Mouse (Mus musculus) retina, postnatal 7 days (tissue): Measurements from ENCODE around the gene Kyat1.
"Not testable (repeated sequence)": the region's sequence is repeated elsewhere in the genome, so short reads cannot be mapped to it uniquely, and the experiment has no call there.

ENCODE experiments used
- DNase-seq: peaks from one replicate; pipeline ENCODE4 v3.0.0-alpha.2; 2012; ENCODE audit warnings: low read depth, low spot score

The Kyat1 gene

GRCm38 (mm10) chr2:30173541-30174240 lies 32.0 kb downstream of the Kyat1 start:
- no peak for DNase-seq

GRCm38 (mm10) chr2:30171997-30172382 lies 33.7 kb downstream of the Kyat1 start:
- no peak for DNase-seq

DNA sequence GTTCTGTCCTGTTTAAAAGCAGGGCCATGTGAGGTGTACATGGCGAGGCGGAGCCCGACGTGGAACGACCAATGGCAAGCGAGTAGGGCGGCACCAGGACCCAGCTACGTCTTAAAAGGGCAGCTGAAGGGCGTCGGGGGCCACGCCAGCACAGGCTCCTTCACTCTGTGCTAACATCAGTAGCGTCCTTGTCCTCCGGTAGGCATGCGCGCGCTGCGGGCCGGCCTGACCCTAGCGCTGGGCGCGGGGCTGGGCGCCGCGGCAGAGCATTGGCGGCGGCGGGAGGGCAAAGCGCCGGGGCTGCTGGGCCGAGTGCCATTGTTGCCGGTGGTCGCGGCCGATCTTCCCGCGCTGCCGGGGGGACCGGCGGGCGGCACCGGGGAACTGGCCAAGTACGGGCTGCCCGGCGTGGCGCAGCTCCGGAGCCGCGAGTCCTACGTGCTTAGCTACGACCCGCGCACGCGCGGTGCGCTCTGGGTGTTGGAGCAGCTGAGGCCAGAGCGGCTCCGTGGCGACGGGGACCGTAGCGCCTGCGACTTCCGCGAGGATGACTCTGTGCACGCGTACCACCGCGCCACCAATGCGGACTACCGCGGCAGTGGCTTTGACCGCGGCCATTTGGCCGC lies 34.2 kb downstream of the Kyat1 start, which contains the start of gene Endog:
Gene Endog, plus strand, starts transcription at position 123 of the 626 bp plus-strand sequence.
- peak; percentile 70 for DNase-seq

- peak; percentile 3 for DNase-seq
Observed at GRCm38 (mm10) chr2:30166677-30167076, 39.0 kb downstream of the Kyat1 start.

DNA sequence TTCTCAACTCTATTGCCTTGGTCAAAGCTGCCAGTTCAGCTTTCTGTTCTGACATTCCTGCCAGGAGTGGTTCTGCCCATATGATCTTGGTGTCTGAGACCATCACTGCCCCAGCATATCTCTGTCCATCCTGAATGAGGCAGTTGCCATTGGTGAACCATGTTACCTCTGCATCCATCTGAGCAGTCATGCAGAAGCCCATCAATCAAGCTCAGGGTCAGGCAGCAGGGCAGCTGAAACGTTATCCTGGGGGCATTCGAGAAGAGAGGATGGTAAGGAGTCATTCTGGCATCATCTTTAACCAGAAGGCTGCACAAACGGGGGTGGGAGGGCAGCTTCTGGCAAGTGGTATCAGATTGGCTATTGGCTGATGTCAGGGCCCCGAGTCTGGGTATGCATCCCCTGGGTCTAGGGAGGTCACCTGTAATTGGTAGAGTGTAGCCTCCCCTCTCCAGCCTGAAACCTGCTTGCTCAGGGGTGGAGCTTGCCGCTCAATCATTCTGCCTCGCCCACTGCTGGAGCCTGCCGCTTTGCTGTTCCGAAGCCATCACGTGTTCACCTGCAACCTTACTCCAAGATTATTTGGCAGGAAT lies 41.2 kb downstream of the Kyat1 start:
- no peak for DNase-seq

DNA sequence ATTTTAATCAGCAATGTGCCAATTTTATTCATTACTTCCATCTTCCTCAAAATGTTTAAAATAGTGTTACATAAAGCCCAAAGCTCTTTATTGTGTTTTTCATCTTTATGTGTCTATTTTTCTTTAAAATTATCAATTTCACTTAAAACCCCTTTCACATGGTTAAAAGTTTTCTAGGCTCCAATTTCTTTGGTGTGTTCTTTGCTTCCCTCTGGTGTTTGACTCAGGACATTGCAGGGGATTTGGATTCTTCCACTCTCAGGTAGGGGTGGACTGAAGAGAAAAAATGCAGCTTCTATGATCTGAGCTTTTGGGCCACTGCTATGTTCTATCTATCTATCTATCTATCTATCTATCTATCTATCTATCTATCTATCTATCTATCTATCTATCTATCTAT lies 43.8 kb downstream of the Kyat1 start:
- peak; percentile 31 for DNase-seq

DNA sequence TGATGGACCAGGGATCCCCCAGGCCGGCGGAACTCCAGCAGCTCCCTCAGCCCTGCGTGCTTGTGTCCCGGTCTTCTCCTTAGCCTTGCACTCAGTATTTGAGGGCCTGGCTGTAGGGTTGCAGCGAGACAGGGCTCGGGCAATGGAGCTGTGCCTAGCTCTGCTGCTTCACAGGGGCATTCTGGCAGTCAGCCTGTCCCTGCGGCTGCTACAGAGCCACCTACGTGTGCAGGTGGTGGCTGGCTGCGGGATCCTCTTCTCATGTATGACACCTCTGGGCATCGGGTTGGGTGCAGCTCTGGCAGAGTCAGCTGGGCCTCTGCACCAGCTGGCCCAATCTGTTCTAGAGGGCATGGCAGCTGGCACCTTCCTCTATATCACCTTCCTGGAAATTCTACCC lies 45.8 kb downstream of the Kyat1 start:
- DNase-seq = not testable (repeated sequence)

DNA sequence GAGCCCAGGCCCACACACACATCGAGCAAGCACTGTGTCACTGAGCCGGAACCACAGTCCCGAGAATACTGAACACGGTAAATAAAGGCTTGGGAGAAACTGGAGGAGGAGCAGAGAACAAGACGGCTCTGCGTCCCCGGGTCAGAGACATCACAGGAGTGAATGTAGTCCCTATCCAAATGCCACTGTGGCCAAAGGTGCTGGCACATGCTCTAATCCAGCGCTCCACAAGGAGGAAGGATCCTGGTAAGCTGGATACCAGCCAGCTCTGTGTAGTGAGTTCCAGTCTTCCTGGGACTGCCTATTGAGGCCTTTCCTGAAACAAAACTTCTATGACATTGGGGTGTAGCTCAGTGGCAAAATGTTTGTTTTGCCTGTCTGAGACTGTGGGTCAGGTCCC lies 53.0 kb downstream of the Kyat1 start:
- DNase-seq = no peak

DNA sequence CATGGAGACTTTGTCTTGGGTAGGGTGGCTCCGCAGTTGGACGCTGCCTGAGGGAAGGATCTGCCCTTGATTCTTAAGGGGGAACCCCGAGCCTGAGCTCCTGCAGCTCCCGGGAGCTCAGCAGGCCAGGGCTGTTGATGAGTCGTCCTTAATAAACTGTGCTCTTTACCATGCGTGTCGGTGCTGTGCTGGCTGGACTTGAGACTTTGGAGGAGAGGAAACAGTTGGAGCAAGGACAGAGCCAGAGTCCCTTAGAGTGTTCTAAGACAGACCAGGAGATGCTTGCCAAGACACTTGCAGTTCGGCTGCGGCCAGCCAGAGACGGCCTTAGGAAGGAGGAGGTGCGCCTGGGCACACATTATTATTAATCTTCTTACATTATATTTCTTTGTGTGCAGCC lies 53.8 kb downstream of the Kyat1 start:
- no peak for DNase-seq

DNA sequence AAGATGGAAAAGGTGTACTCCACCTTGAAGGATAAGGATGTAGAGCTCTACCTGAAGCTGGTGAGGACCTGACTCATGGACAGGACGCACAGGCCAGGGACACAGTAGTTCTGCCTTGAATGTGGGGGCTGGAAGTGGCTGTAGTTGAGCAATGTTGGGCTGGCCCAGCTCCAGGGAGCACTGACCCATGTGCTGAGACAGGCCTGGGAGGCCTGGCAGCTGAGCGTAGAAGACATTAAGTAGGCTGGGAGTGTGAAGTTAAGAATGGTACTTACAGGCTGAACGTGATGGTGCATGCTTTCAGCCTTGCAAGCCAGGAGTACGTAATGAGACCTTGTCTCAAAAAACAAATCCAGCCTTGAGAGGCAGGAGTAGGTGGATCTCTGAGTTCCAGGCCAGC lies 58.2 kb downstream of the Kyat1 start:
- DNase-seq = no peak

DNA sequence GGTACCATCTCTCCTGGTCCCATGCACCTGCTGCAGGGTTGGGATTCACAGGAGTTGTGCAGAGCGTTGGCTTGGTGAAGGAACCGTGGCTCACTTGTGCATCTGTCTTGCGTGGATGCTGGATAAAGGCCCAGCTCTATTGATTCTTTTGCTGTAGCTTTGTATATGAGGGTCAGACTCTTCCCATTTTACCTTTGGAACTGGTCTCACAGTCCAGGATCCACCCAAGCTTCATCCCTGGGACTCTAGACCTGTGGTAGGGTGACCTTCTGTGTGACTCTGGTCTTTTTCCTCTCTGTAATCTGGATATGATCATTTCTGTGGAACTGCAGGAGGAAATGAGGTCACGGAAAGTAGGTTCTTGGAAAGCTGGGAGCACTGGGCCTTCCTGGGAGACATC lies 61.2 kb downstream of the Kyat1 start:
- no peak for DNase-seq

- not testable (repeated sequence) for DNase-seq
Observed at GRCm38 (mm10) chr2:30140021-30140420, 65.6 kb downstream of the Kyat1 start.

DNA sequence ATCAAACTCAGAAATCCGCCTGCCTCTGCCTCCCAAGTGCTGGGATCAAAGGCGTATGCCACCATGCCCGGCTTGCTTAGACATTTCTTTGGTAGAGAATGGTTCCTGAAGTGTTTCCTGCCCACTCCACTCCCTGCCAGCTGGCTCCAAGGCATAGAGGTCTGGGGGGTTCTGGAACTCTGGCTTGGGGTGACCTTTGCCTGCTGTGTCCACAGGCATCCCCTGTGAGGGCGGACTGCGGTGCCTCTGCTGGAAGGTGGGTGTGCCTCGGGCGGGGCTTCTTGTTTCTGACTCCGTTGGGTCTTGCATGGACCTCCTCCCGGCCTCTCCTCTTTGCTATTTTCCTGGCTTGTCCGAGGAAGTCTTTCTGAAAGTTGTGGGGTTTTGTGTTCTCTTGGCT lies 69.2 kb downstream of the Kyat1 start:
- DNase-seq = no peak
